Mouse (Mus musculus) embryonic facial prominence, embryonic 11.5 days (tissue): ENCODE data around the gene Rabepk. TPM values are rescaled to one million over a fixed set of nuclear protein-coding genes. Genes with fewer than 3 reads are reported as not detected.
"Not testable (repeated sequence)": the region's sequence is repeated elsewhere in the genome, so short reads cannot be mapped to it uniquely, and the experiment has no call there.

Source experiments
- ATAC-seq: fragments of 200-750 bp; cut with Nextera tagmentation; replicated peaks from 2 replicates; pipeline ENCODE4 v1.8.0; 2017; ENCODE audit warnings: low read depth; ENCODE audit not compliant: insufficient number of reproducible peaks, low FRiP score, low TSS enrichment
- DNase-seq: peaks from one replicate; pipeline ENCODE4 v3.0.0-alpha.2; 2015; ENCODE audit warnings: low spot score
- H3K27ac ChIP-seq: fragments of 300-500 bp; sonication (generic); replicated peaks from 2 replicates; pipeline ENCODE4 v1.5.1; 2014; ENCODE audit warnings: mild to moderate bottlenecking, low read depth, low read length, control low read depth
- H3K27me3 ChIP-seq: fragments of 300-500 bp; sonication (generic); 2 replicates; pipeline ENCODE4 v1.6.1; 2014; ENCODE audit warnings: mild to moderate bottlenecking, low read length, moderate library complexity, mixed read lengths; ENCODE audit not compliant: control insufficient read depth, insufficient read depth
- H3K36me3 ChIP-seq: fragments of 300-500 bp; sonication (generic); replicated peaks from 2 replicates; pipeline ENCODE4 v1.6.1; 2014; ENCODE audit warnings: low read depth, mild to moderate bottlenecking, low read length, moderate library complexity, mixed read lengths; ENCODE audit not compliant: control insufficient read depth, insufficient read depth
- H3K4me1 ChIP-seq: fragments of 300-500 bp; sonication (generic); 2 replicates; pipeline ENCODE4 v1.6.1; 2014; ENCODE audit warnings: low read length, mixed read lengths; ENCODE audit not compliant: control insufficient read depth, insufficient read depth
- H3K4me2 ChIP-seq: fragments of 300-500 bp; sonication (generic); 2 replicates; pipeline ENCODE4 v1.6.1; 2014; ENCODE audit warnings: low read depth, mild to moderate bottlenecking, control low read depth, low read length, moderate library complexity
- H3K4me3 ChIP-seq: fragments of 300-500 bp; sonication (generic); 2 replicates; pipeline ENCODE4 v1.5.1; 2014; ENCODE audit warnings: low read depth, low read length, control low read depth
- H3K9ac ChIP-seq: fragments of 300-500 bp; sonication (generic); replicated peaks from 2 replicates; pipeline ENCODE4 v1.6.1; 2014; ENCODE audit warnings: mild to moderate bottlenecking, control low read depth, low read length
- H3K9me3 ChIP-seq: fragments of 300-500 bp; sonication (generic); replicated peaks from 2 replicates; pipeline ENCODE4 v1.6.1; 2016; ENCODE audit warnings: mild to moderate bottlenecking, low read length, inconsistent platforms, mixed read lengths; ENCODE audit not compliant: control insufficient read depth
- WGBS: fragments of 180-500 bp; shearing (Covaris S2); extraction: QIAGEN DNeasy Blood & Tissue Kit; methylation state at CpG from one replicate; pipeline ENCODE4 v1.1.7; 2014; 5-methylcytosine and 5-hydroxymethylcytosine counted together
- polyA plus RNA-seq: library from polyadenylated mRNA; unstranded; fragments of >200 nt; fragmentation: Nextera tagmentation; extraction: Ambion mirVana; gene quantifications from 2 replicates; pipeline ENCODE4 v1.2.1, GENCODE M21; 2014

Rabepk gene
- polyA plus RNA-seq, 1 experiment from 2014 or later: 40.2 TPM

- H3K36me3 ChIP-seq, H3K4me1 ChIP-seq, H3K4me3 ChIP-seq, H3K9me3 ChIP-seq, H3K4me2 ChIP-seq, H3K27ac ChIP-seq, H3K27me3 ChIP-seq, H3K9ac ChIP-seq, ATAC-seq, DNase-seq: not testable (repeated sequence)
- 76% methylated on average over 11 of the region's 11 CpGs for WGBS
These were observed 33.2 kb upstream of the Rabepk start, which contains the start of gene Gm34653 for GRCm38 (mm10) chr2:34832766-34833457. Gene Gm34653 (plus strand): TSS chr2:34833007.

- H3K27ac ChIP-seq, H3K4me1 ChIP-seq, ATAC-seq, H3K27me3 ChIP-seq, H3K9ac ChIP-seq, H3K9me3 ChIP-seq, H3K4me3 ChIP-seq, H3K36me3 ChIP-seq, DNase-seq, H3K4me2 ChIP-seq: not testable (repeated sequence)
- WGBS: 95% methylated on average over 17 of the region's 17 CpGs
These were observed 30.4 kb upstream of the Rabepk start for GRCm38 (mm10) chr2:34830066-34830465.

GRCm38 (mm10) chr2:34828026-34828425 is 28.3 kb upstream of the Rabepk start:
- Histone ChIP-seq H3K27ac (no peak overlapping the region), H3K4me2 (no peak overlapping the region), H3K4me1 (no peaks in the 10 kb centered on the region), H3K27me3 (no peaks in the 10 kb centered on the region), H3K9ac (no peak overlapping the region), H3K9me3 (no peaks in the 10 kb centered on the region), H3K4me3 (no peak overlapping the region), H3K36me3 (no peaks in the 10 kb centered on the region)
- WGBS: 85% methylated on average over 1 of the region's 1 CpGs
- DNase-seq (no peak), ATAC-seq (no peak)

GRCm38 (mm10) chr2:34827591-34827990 is 27.9 kb upstream of the Rabepk start:
- Histone ChIP-seq H3K4me2 (no peak overlapping the region), H3K9me3 (no peaks in the 10 kb centered on the region), H3K27ac (no peak overlapping the region), H3K4me3 (no peak overlapping the region), H3K36me3 (no peaks in the 10 kb centered on the region), H3K27me3 (no peaks in the 10 kb centered on the region), H3K4me1 (no peaks in the 10 kb centered on the region), H3K9ac (no peak overlapping the region)
- no peak for DNase-seq
- ATAC-seq: no peak
- 87% methylated on average over 4 of the region's 4 CpGs for WGBS

GRCm38 (mm10) chr2:34826460-34827231 is 26.9 kb upstream of the Rabepk start:
- 0 out of 2 replicates have a peak overlapping the region, but pooled peaks have one; percentile 28 for H3K27ac ChIP-seq
- 31% methylated on average over 19 of the region's 21 CpGs for WGBS
- H3K9ac ChIP-seq: peak overlapping the region; percentile 89
- no peaks in the 10 kb centered on the region for H3K27me3 ChIP-seq
- H3K4me2 ChIP-seq: peak overlapping the region; percentile 77
- H3K4me3 ChIP-seq: peak overlapping the region; percentile 94
- peak; percentile 21 for DNase-seq
- H3K36me3 ChIP-seq: no peaks in the 10 kb centered on the region
- no peaks in the 10 kb centered on the region for H3K9me3 ChIP-seq
- H3K4me1 ChIP-seq: no peaks in the 10 kb centered on the region
- 0 out of 2 replicates have a peak, but pooled peaks have one; percentile 3 for ATAC-seq

GRCm38 (mm10) chr2:34825827-34826459 is 26.2 kb upstream of the Rabepk start, which contains the start of gene Fbxw2:
Gene Fbxw2 (minus strand): TSS chr2:34826311.
- H3K4me3 ChIP-seq: peak within 1 kb of the TSS; percentile 94
- peak within 1 kb of the TSS; percentile 77 for H3K4me2 ChIP-seq
- no peaks in the 10 kb centered on the region for H3K4me1 ChIP-seq
- WGBS: 1% methylated on average over 47 of the region's 57 CpGs
- H3K9ac ChIP-seq: peak within 1 kb of the TSS; percentile 89
- H3K27ac ChIP-seq: peak within 1 kb of the TSS; percentile 38; the same call in 1 of the 2 replicates
- peaks cover under 1% of the 10 kb centered on the region for H3K36me3 ChIP-seq
- DNase-seq (peak; percentile 95), ATAC-seq (peak; percentile 95)
- no peaks in the 10 kb centered on the region for H3K27me3 ChIP-seq
- H3K9me3 ChIP-seq: no peaks in the 10 kb centered on the region

GRCm38 (mm10) chr2:34818492-34818891 is 18.8 kb upstream of the Rabepk start:
- Histone ChIP-seq H3K27ac (no peak overlapping the region), H3K4me2 (no peak overlapping the region), H3K4me3 (no peak overlapping the region), H3K9me3 (no peaks in the 10 kb centered on the region), H3K27me3 (no peaks in the 10 kb centered on the region), H3K9ac (no peak overlapping the region), H3K36me3 (peaks cover 2% of the 10 kb centered on the region), H3K4me1 (no peaks in the 10 kb centered on the region)
- no peak for ATAC-seq
- WGBS: 87% methylated on average over 2 of the region's 2 CpGs
- no peak for DNase-seq
